Mouse (Mus musculus) testis, adult 2 months (tissue): ENCODE results near the gene Olfr456.

ENCODE experiments used
- CTCF ChIP-seq: fragments of 200-500 bp; IDR thresholded peaks from 2 replicates; pipeline ENCODE4 v1.5.1; 2012; ENCODE audit warnings: low read depth, mild to moderate bottlenecking, inconsistent platforms, low read length, moderate library complexity; ENCODE audit not compliant: control insufficient read depth, insufficient read depth, insufficient replicate concordance
- POLR2A ChIP-seq: fragments of 200-500 bp; IDR thresholded peaks from 2 replicates; pipeline ENCODE4 v1.6.1; 2012; ENCODE audit warnings: low read depth, mild to moderate bottlenecking, inconsistent platforms, low read length, moderate library complexity; ENCODE audit not compliant: control insufficient read depth

DNA sequence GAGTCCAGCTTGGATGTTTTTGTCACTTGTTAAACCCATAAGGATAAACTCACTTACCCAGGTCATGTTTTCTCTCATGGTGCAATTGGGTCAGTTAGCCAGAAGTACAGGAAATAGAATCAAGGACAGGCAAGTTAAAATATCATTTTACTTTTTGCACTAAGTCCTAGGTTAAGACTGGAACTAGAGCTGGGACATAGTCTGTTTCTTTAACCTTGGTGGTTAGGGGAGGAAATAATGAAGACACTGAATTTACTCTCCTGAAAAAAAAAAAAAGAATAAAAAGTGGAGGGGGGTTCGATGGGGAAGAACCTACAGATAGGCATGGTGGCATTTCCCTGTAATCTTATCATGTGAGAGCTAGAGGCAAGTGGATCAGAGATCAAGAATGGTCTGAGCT is at the start of gene Olfr456:
- TF ChIP-seq CTCF: no peak
- TF ChIP-seq POLR2A: no peak
